Mouse (Mus musculus): Measurements from ENCODE around the gene N4bp3.
"Not testable (repeated sequence)": the region's sequence is repeated elsewhere in the genome, so short reads cannot be mapped to it uniquely, and the experiment has no call there.

The N4bp3 gene

GRCm38 (mm10) chr11:51650691-51651515 is at the start of gene N4bp3, which contains the start of gene D930048N14Rik:
N4bp3 (minus strand) TSS chr11:51650842.
D930048N14Rik (plus strand) TSS chr11:51650954.
- peak; percentile 64 for DNase-seq (ENCODE audit: low read depth, low spot score)

- no peak for DNase-seq (ENCODE audit: low read depth, low spot score)
These were observed 44.3 kb upstream of the N4bp3 start for GRCm38 (mm10) chr11:51694984-51695383.

GRCm38 (mm10) chr11:51690597-51690996 is 40.0 kb upstream of the N4bp3 start:
- DNase-seq (ENCODE audit: low read depth, low spot score) = not testable (repeated sequence)

DNA sequence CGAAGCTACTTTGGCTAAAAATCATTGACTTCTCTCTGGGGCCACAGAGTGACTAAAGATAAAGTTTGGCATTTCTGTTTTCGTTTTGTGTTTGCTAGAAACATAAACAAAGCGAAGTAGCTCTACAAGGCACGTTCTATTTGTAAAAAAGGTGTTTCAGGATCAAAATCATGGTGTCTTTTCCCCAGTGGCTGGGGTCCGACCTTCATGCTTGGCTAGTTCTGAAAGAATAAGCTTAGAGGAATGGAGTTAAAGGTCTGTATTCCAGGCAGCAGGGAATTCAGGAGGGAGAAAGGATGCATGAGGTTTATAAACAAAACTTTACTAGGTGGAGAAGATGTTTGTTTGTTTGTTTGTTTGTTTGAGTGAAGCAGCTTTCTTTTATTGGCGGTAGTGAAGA is 38.7 kb upstream of the N4bp3 start:
- no peak for DNase-seq (ENCODE audit: low read depth, low spot score)

DNA sequence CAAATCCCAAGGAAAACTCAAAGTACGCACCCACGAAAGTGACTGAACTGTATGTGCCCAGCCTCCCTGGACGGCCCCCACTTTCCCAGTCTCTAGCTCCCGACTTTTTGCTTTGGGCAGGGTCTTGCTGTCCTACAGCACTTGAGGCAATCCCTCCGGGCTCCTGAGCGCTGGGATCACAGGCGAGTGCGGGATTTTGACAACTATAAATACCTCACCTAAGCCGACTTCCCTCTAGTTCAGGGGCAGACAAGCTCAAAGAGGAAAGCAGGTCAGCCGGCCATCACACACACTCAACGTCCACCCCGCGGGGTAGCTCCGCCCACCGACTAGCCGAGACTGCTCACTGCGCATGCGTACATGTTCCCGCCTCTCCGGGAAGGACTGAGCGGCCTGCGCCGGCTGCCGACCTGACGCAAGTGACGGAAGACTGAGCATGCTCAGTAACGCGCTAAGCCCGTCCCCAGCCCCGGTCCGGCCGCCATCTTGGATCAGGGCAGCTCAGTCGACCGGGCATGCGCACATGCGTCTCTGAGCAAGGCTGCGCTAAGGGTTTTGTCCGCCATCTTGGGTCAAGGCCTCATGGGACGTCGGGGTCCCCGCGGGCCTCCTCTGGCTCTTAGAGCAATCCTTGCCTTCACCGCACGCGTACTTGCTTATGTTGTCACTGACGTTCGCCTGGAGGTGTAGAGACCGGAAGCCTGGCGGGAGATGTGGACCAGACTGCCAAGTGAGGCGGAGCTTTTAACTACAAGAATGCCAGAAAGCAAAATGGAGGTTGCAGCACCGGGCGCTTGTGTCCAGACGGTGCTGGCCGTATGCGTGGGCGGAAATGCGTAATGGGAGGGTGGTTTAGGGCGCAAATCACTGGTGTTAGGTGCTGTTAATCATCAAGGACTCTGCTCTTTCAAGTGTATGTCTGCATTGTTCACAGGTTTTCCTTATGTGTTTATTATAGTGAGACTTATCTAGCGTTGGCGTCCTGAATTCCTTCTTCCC is 38.0 kb upstream of the N4bp3 start, which contains the start of gene 0610009B22Rik:
Gene 0610009B22Rik, minus strand, starts transcription at position 545 of the 999 bp plus-strand sequence.
- peak; percentile 100 for DNase-seq (ENCODE audit: low read depth, low spot score)

GRCm38 (mm10) chr11:51681976-51682374 is 31.3 kb upstream of the N4bp3 start:
- DNase-seq (ENCODE audit: low read depth, low spot score) = no peak

GRCm38 (mm10) chr11:51681324-51681975 is 30.8 kb upstream of the N4bp3 start:
- DNase-seq (ENCODE audit: low read depth, low spot score) = peak; percentile 84

GRCm38 (mm10) chr11:51679466-51679865 is 28.8 kb upstream of the N4bp3 start:
- no peak for DNase-seq (ENCODE audit: low read depth, low spot score)

GRCm38 (mm10) chr11:51677737-51678418 is 27.2 kb upstream of the N4bp3 start:
- no peak for DNase-seq (ENCODE audit: low read depth, low spot score)

DNA sequence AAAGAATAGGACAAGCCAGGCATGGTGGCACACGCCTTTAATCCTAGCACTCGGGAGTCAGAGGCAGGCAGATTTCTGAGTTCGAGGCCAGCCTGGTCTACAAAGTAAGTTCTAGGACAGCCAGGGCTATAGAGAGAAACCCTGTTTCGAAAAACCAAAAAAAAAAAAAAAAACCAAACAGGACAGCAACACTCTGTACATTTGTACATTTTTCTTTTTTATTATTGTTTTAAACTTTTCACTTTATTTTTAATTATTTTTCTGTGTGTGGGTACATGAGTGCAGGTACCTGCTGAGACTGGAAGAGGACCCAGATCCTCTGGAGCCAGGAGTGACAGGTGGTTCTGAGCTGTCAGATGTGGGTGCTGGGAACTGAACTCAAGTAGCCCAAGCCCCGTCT is 24.7 kb upstream of the N4bp3 start:
- no peak for DNase-seq (ENCODE audit: low read depth, low spot score)

DNA sequence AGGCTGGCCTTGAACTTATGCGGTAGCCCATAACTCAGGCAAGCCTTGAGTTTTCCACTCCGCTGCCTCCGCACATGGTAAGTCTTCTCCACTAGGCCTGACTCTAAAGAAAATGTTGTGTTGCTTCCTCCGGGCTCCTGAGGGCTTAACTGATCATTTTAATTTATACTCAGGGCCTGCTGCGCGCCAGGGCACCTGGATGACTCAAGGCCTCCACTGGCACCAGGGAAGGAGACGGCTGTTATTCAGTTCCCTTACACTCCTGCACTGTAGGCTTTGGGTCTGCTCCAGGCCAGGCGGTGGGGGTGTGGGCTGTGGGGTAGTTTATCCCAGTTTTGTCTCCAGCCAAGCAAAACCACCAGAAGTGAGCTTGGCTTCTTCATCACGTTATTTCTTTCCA is 22.6 kb upstream of the N4bp3 start:
- DNase-seq (ENCODE audit: low read depth, low spot score) = no peak

DNA sequence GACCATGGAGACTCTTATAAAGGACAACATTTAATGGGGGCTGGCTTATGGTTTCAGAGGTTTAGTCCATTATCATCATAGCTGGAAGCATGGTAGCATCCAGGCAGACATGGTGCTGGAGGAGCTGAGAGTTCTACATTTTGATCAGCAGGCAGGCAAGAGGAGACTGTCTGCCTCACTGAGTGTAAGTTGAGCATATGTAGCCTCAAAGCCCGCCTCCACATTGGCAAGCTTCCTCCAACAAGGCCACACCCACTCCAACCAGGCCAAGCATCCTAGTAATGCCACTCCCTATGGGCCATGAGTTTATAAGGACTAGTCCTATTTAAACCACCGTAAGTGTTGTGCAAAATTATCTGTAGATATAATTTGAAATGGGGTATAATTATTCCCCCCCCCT is 20.7 kb upstream of the N4bp3 start:
- DNase-seq (ENCODE audit: low read depth, low spot score) = no peak

GRCm38 (mm10) chr11:51670846-51671245 is 20.2 kb upstream of the N4bp3 start:
- DNase-seq (ENCODE audit: low read depth, low spot score) = no peak

DNA sequence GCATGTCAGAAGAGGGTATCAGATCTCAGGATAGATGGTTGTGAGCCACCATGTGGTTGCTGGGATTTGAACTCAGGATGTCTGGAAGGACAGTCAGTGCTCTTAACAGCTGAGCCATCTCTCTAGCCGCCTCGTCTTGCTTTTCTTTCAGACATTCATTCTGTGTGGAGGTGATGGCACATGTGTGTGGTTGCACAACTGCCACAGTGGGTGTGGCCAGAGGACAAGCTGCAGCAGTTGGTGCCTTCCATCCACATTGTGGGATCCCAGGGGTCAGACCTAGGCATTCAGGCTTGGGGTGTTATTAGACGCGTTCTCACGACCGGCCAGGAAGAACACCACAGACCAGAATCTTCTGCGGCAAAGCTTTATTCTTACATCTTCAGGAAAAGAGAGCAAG is 14.1 kb upstream of the N4bp3 start:
- not testable (repeated sequence) for DNase-seq (ENCODE audit: low read depth, low spot score)

DNA sequence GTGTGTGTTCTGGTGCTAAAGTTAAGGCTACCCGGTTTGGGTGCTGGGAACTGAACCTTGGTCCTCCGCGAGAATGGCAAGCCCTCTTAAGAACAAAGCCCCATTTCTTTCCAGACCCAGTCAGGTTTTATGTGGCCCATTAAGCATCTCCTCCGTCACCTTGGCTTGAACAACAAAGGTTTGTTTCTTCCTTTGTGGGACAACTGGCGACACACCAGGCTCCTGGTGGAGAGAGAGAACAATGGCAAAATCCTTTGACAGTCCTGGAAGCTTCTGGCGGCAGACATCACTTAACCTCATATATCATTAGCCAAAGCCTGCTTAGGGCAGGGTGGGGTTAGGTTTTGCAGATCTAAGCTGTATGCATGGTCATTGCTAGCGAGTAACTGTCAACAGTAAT is 12.0 kb upstream of the N4bp3 start:
- DNase-seq (ENCODE audit: low read depth, low spot score) = no peak

- no peak for DNase-seq (ENCODE audit: low read depth, low spot score)
These were observed 11.3 kb upstream of the N4bp3 start for GRCm38 (mm10) chr11:51661867-51662365.

DNA sequence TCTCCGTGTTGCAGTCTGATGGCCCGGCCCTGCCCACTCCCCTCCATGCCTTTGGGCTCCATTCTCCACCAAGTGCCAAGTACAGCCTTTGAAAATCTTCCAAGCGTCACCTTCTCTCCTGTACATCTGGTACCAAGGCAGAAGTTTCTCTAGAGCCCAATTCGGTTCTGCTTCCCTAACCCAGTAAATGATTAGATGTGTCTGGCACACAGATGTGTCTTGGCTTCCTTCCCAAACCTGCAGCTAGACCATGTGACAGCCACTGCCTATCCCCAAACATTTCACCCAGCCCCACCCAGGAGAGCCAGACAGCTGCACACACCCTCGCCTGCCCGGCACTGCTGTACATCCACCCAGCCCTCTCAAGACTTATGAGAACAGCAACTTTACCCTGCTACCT is 8.1 kb upstream of the N4bp3 start:
- no peak for DNase-seq (ENCODE audit: low read depth, low spot score)

DNA sequence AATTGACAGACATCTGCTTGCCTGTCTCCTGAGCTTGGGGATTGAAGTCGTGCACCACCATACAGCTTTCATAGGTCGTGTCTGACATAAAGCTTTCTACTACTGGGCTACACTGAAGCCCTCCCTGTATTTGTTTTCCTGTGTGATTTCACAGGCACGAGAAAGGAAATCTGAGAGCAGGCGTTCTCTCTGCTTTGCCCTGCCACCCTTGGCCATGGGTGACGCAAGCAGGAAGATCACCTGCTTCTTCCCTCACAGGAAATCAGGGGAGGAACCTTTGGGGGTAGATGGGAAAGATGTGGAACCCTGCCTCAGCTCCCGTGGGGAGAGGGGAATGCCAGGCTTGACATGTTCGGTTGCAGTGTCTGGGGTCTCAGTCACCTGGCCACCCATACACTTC is 7.6 kb upstream of the N4bp3 start:
- no peak for DNase-seq (ENCODE audit: low read depth, low spot score)

DNA sequence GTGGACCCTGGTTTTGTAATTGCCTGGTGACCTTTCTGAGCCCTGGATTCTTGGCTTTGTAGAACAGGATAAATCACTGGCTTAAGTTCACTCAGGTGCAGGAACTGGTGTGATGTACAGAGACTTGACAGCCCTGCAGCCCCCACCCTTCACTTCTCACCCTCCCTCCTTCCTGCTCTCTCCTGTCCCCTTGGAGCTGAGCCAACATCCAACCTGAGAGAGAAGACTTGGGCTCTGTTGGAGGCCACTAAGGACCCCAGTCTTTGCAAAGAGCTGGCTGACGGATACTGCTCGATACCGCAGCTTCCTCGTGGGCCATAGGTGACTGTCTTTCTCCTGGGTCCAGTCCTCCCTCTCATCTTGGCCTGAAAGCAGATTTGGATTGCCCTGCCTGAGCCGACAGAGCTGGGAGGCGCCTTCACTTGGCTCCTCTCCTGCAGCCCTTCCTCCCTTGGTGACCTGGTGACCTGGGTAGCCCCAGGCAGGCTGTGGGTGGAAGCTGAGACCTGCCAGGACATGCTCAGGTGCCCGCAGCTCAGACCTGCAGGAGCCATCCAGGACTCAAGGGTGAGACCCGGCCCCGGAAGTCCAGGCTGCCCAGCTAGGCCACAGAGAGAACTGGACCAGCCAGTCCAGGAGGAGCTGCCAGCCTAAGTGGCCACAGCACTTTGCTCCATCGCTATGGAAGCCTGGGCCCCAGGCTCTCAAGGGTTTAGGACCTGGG is 6.3 kb upstream of the N4bp3 start:
- no peak for DNase-seq (ENCODE audit: low read depth, low spot score)

GRCm38 (mm10) chr11:51654891-51655290 is 4.2 kb upstream of the N4bp3 start:
- no peak for DNase-seq (ENCODE audit: low read depth, low spot score)

Measured in WW6 (cell line).